ENCODE assay signal across 28 mouse cellular contexts in the genomic region with DNA sequence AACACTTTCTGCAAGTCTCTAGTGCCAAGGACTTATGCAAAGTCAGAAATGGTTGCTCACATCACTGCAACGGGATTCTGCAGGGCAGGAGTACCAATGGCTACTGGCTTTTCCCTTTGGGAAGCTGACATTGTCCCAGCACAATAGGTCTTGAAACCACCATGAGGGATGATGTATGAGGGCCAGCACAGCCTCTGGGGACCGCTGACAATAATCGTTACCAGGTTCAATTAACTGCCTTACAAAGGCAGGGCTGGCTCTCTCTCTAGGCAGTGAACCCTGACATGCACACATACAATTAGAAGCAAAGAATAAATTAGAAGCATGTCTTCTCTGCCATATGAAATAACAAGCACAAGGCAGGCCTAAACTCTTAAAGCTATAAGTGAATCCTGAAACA.
A peak's percentile ranks its signal among the peaks of the same experiment; 100 is the strongest.
DNase-seq lines count a peak whose midpoint lies in the region; ATAC-seq and TF ChIP-seq lines count a peak whose summit lies in the region.
"Had no signal": no experiment of that assay in that cellular context is flagged by ENCODE, and none has a peak within 500 bp of the region (broad histone marks: within the 10 kb centered on the region; RNA-seq: fewer than 3 reads in every experiment).

No protein-coding gene starts in this region.

- WGBS in forebrain, embryonic 10.5 days = 41% methylated on average over 3 of the region's 3 CpGs
- 15% methylated on average over 3 of the region's 3 CpGs for WGBS in forebrain, embryonic 16.5 days

- 0 out of 2 replicates have a peak overlapping the region, but pooled peaks have one; percentile 5 for H3K27ac ChIP-seq in forebrain, embryonic 10.5 days
- no peak overlapping the region for H3K27ac ChIP-seq in forebrain, embryonic 16.5 days (ENCODE audit: low read length)
- peak overlapping the region; percentile 4; the same call in 1 of the 2 replicates for H3K27ac ChIP-seq in layer of hippocampus, adult 2 months
- H3K27ac ChIP-seq: heart, adult 2 months; liver, embryonic 12.5 days had no signal

- ATAC-seq in forebrain, embryonic 16.5 days = no peak
- ATAC-seq: forebrain, embryonic 14.5 days; inflammation-experienced regulatory T-cells, adult 6 months; liver, embryonic 12.5 days; liver, postnatal 0 days had no signal

- intact Hi-C loops in left cerebral cortex, postnatal 25 days (cut with DNase I) = loop anchor here (10.0 kb wide), 1 partner anchor 1634 kb away; no protein-coding TSS in a partner anchor

- TF ChIP-seq CTCF in layer of hippocampus, adult 2 months (conservative IDR thresholded peaks at IDR 0.05) = no peak

- DNase-seq in forebrain, embryonic 10.5 days (ENCODE audit: extremely low spot score, low spot score) = no peak
- no peak for DNase-seq in layer of hippocampus, adult 2 months (ENCODE audit: low spot score in 2 of 2)
- DNase-seq in layer of hippocampus, adult 8-10 months (ENCODE audit: low spot score in 2 of 2) = no peak
- peak; percentile 24 for DNase-seq in retina, embryonic 14.5 days (ENCODE audit: low spot score)
- DNase-seq in retina, postnatal 1 day = no peak
- no peak for DNase-seq in thymus, postnatal 4 days
- no peak for DNase-seq in left cerebral cortex, postnatal 25 days (ENCODE audit: low spot score in 2 of 2)
- DNase-seq: adrenal gland, postnatal 10 days; cerebellum, adult 11 months; cerebellum, adult 9-10 months; cerebellum, postnatal 36 days; gastrocnemius, postnatal 25 days; heart, adult 2 months; heart, postnatal 4 days; kidney, adult 11 months; kidney, postnatal 25 days; left cerebral cortex, postnatal 4 days; liver, postnatal 0 days; lung, postnatal 4 days; right cerebral cortex, postnatal 14 days had no signal

- no peak overlapping the region for H3K4me2 ChIP-seq in forebrain, embryonic 16.5 days (ENCODE audit: low read length)
- H3K4me2 ChIP-seq: heart, embryonic 12.5 days; liver, embryonic 12.5 days had no signal

- peaks cover 29% of the 10 kb centered on the region for H3K4me1 ChIP-seq in forebrain, embryonic 10.5 days
- H3K4me1 ChIP-seq in forebrain, embryonic 16.5 days (replicated peaks; ENCODE audit: control insufficient read depth, insufficient read depth, low read length) = peaks cover 12% of the 10 kb centered on the region
- H3K4me1 ChIP-seq: heart, embryonic 12.5 days; liver, embryonic 12.5 days; megakaryocyte, embryonic 14.5 days had no signal

- H3K9me3 ChIP-seq in forebrain, embryonic 10.5 days = no peaks in the 10 kb centered on the region
- no peaks in the 10 kb centered on the region for H3K9me3 ChIP-seq in forebrain, embryonic 16.5 days (ENCODE audit: control insufficient read depth, low read length)
- H3K9me3 ChIP-seq: heart, embryonic 12.5 days; liver, embryonic 12.5 days had no signal

- no peak overlapping the region for H3K4me3 ChIP-seq in forebrain, embryonic 10.5 days
- H3K4me3 ChIP-seq in forebrain, embryonic 16.5 days (replicated peaks; ENCODE audit: low read length) = no peak overlapping the region
- H3K4me3 ChIP-seq in layer of hippocampus, adult 2 months = no peak overlapping the region
- H3K4me3 ChIP-seq: heart, adult 2 months; heart, embryonic 12.5 days; liver, embryonic 12.5 days; megakaryocyte, embryonic 14.5 days; myocyte had no signal

- no peak overlapping the region for H3K9ac ChIP-seq in forebrain, embryonic 16.5 days (replicated peaks; ENCODE audit: low read depth, low read length)
- H3K9ac ChIP-seq: heart, embryonic 12.5 days; liver, embryonic 12.5 days; liver, postnatal 0 days had no signal

- peaks cover 13% of the 10 kb centered on the region; the same call in 1 of the 2 replicates for H3K27me3 ChIP-seq in forebrain, embryonic 10.5 days (ENCODE audit: poor library complexity, severe bottlenecking)
- no peaks in the 10 kb centered on the region for H3K27me3 ChIP-seq in forebrain, embryonic 16.5 days (replicated peaks; ENCODE audit: control insufficient read depth, insufficient read depth, low read length)
- H3K27me3 ChIP-seq: heart, embryonic 12.5 days; liver, embryonic 12.5 days; megakaryocyte, embryonic 14.5 days had no signal

- H3K36me3 ChIP-seq in forebrain, embryonic 10.5 days (replicated peaks) = no peaks in the 10 kb centered on the region
- no peaks in the 10 kb centered on the region for H3K36me3 ChIP-seq in forebrain, embryonic 16.5 days (ENCODE audit: control insufficient read depth, insufficient read depth)
- H3K36me3 ChIP-seq: G1E; heart, embryonic 12.5 days; liver, embryonic 12.5 days had no signal
